Mouse (Mus musculus): ENCODE measurements at regions not wholly inside any gene's neighbourhood (a gene's known extent, or its start where the extent isn't known, plus 50 kb on each side); places are given as distances from the start of the nearest gene placed in this dataset.

DNA sequence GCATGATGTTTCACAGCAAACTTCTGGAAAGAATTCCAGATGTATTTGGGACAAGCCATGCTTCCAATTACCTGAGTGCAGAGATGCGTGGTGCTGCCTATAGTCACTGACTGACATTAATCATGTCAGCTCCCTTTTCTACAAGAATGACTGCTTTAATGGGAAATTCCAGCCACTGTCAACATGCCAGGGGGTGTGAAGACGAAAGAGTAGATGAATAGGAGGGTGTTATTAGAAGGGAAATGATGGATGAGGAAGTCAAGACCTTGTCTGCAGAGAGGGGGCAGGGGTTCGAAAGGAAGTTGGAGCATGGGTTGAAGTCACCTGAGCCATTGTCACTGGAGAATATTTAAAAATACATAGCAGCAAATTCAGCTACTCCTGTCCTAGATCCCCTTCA, 634.6 kb downstream of the Brinp1 start:
- no peak for DNase-seq

DNA sequence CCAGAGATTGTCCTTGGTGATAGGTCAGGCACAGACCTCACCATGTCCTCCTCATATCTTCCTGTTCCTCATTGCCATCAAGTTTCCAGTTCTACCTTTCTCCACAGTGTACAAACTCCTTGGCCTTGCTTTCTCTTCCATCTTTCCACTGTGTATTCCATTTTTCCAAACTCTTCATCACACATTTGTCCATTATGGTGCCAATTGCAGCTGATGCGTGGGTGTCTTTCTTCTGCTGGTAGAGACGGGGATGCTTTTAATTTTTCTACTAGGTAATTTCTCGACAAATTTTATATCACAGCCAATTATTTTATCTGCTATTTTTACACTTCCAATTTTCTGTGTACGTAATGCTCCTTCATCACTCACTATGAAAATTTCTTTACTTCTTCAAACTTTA, 641.4 kb downstream of the Brinp1 start:
- no peak for DNase-seq

DNA sequence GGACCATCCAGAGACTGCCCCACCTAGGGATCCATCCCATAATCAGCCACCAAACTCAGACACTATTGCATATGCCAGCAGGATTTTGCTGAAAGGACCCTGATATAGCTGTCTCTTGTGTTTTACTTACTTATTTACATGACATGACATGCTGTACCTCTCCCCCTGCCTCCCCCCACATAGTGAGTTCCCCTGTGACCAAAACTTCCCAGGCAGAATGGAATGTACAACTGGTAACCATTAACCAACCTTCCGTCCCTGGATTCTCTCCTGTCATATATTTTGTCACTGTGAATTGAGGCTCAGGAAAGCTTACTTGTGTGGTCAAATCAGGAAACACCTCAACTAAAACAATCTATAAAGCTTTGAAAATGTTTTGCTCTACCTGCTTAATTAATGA, 669.4 kb downstream of the Brinp1 start:
- no peak for DNase-seq

DNA sequence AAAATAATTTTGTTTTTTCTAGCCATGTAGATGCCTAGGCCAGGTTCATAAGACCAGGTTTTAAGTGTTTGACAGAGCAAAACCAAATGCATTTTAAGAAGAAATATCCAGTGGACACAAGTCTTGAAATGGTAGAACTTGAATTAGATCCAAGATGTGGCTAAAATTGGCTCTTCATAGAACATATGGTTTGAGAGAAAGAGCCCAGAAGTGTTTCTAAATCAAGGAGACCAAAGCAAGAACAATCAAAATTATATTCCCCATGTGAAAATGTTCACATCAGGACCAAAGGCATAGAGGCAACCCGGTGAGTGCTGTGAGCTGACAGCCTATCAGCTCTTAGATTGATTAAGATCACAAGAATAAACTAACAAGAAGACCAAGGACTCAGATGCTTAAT, 673.3 kb downstream of the Brinp1 start:
- no peak for DNase-seq

DNA sequence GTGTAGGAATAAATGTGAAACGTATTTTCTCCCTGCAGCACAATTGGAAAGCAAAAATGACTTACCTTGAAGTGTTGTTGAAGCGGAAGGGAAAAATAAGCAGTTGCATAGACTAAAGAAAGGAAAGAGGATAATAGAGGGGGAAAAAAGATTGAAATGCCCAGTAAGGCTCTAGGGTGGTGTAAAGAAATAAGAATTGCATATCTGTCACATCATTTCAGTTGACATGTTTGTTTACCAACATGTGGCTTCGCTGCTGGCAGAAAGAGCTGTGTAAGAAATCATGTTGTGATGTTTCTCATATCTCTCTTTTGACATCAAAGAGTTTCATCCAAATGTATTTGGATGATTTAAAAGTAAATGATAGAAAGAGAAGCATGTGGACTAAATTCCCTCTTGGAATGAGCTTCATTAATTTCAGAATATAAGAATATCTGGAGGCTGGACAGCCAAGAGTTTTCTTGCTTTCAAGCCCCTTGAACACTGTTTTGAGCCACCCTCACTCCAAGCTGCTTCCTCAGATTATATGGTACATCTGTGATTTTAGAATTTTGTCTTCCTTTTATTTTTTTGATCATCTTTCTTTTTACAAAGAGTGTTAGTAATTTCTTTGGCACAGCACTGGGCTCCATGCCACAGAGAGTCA, 679.0 kb downstream of the Brinp1 start:
- DNase-seq: no peak

Data from heart, adult 11 months (tissue).